Mouse (Mus musculus): ENCODE measurements around the gene Ypel2. TPM values are rescaled to one million over a fixed set of nuclear protein-coding genes. Genes with fewer than 3 reads are reported as not detected.

Ypel2 gene
- polyA plus RNA-seq (2012; rRNA removed) = 7.1 and 7.2 TPM in 2 replicates

GRCm38 (mm10) chr11:86993041-86994037, at the start of gene Ypel2:
Ypel2 (minus strand) TSS chr11:86993707.

Other genes starting within 250 kb of the Ypel2 start
- 136 and 140 TPM in 2 replicates for gene Cltc, start 236.1 kb downstream of the Ypel2 start, polyA plus RNA-seq (2012; rRNA removed)
- 17.5 and 19.6 TPM in 2 replicates for gene Dhx40, start 186.0 kb downstream of the Ypel2 start, polyA plus RNA-seq (2012; rRNA removed)
- 60.0 and 75.1 TPM in 2 replicates for gene Gdpd1, start 80.4 kb upstream of the Ypel2 start, polyA plus RNA-seq (2012; rRNA removed)
- 19.1 and 19.5 TPM in 2 replicates for gene Smg8, start 93.1 kb upstream of the Ypel2 start, polyA plus RNA-seq (2012; rRNA removed)
- gene Prr11, start 115.0 kb upstream of the Ypel2 start, polyA plus RNA-seq (2012; rRNA removed) = 10.5 and 12.8 TPM in 2 replicates
- gene Ska2, start 115.5 kb upstream of the Ypel2 start, polyA plus RNA-seq (2012; rRNA removed) = 50.2 and 58.8 TPM in 2 replicates
- 45.9 and 51.7 TPM in 2 replicates for gene Trim37, start 133.4 kb upstream of the Ypel2 start, polyA plus RNA-seq (2012; rRNA removed)